Mouse (Mus musculus) erythroblast, embryonic 14.5 days (primary cell): Measurements from ENCODE around the gene Serpinb1b.

Experiments
- GATA1 ChIP-seq: IDR thresholded peaks from 2 replicates; pipeline ENCODE4 v1.6.1; 2012; ENCODE audit warnings: low read length, inconsistent platforms, mixed read lengths
- TAL1 ChIP-seq: IDR thresholded peaks from 3 replicates; pipeline ENCODE4 v1.6.1; 2012; ENCODE audit warnings: low read length, inconsistent platforms, mixed read lengths

DNA sequence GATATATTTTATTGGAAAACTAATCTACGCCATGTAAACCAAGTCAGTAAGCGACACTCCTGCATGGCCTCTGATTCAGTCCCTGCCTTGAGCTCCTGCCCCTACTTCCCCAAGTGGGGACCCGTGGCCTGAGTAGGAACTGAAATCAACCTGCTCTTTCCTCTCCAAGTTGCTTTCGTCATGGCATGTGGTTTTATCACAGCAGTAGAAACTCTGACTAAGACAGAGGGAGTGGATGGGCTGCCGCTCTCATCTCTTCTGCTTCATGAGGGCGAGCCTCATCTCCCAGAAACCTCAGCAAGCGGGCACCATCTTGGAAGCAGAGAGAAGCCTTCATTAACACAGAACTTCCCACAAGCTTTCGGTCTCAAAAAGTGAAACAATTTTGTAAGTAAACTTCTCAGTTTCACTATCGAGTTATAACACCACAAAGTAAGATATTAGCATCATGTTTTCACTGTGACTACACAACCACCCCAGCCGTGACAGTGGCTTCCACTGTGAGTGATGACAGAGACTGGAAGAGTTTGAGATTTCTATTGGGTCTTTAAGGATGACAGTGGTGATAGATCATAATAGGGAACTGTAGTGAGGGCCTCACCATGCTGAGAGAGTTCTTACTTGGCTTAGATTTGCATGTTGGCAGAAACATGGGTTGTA lies 1.2 kb upstream of the Serpinb1b start:
- TF ChIP-seq GATA1 (no peak), TAL1 (no peak)
